Mouse (Mus musculus) heart, adult 2 months (tissue): ENCODE measurements around the gene Castor1. TPM values are rescaled to one million over a fixed set of nuclear protein-coding genes. Genes with fewer than 3 reads are reported as not detected.

Source experiments
- DNase-seq, 2 experiments: peaks; one replicate each; pipeline ENCODE4 v3.0.0; 2021
- H3K27ac ChIP-seq: fragments of 200-600 bp; 2 replicates; pipeline ENCODE4 v1.8.1; 2022
- H3K27me3 ChIP-seq: fragments of 200-500 bp; 2 replicates; pipeline ENCODE4 v1.6.1; 2012; ENCODE audit warnings: mild to moderate bottlenecking, low read length, inconsistent platforms, mixed read lengths; ENCODE audit not compliant: control insufficient read depth, insufficient read depth
- H3K36me3 ChIP-seq: fragments of 200-500 bp; 2 replicates; pipeline ENCODE4 v1.6.1; 2012; ENCODE audit warnings: low read length, inconsistent platforms; ENCODE audit not compliant: control insufficient read depth, insufficient read depth
- H3K4me1 ChIP-seq: fragments of 200-500 bp; 2 replicates; pipeline ENCODE4 v1.6.1; 2011; ENCODE audit warnings: low read length; ENCODE audit not compliant: control insufficient read depth, insufficient read depth
- H3K4me3 ChIP-seq: fragments of 200-600 bp; 2 replicates; pipeline ENCODE4 v1.8.1; 2022
- H3K79me2 ChIP-seq: fragments of 200-500 bp; replicated peaks from 2 replicates; pipeline ENCODE4 v1.6.1; 2012; ENCODE audit warnings: mild to moderate bottlenecking, inconsistent platforms, low read length, moderate library complexity, mixed read lengths; ENCODE audit not compliant: control insufficient read depth, insufficient read depth
- H3K9ac ChIP-seq: fragments of 200-500 bp; 2 replicates; pipeline ENCODE4 v1.6.1; 2012; ENCODE audit warnings: low read depth, mild to moderate bottlenecking, control low read depth, inconsistent platforms, low read length, mixed read lengths
- CTCF ChIP-seq: fragments of 200-600 bp; IDR thresholded peaks from 2 replicates; pipeline ENCODE4 v1.8.1; 2022; ENCODE audit warnings: antibody characterized with exemption, mild to moderate bottlenecking, moderate library complexity
- EP300 ChIP-seq: fragments of 200-500 bp; IDR thresholded peaks from 2 replicates; pipeline ENCODE4 v1.6.1; 2011; ENCODE audit warnings: low read depth, low read length, control low read depth; ENCODE audit not compliant: insufficient read depth
- POLR2A ChIP-seq: fragments of 200-500 bp; IDR thresholded peaks from 2 replicates; pipeline ENCODE4 v1.6.1; 2011; ENCODE audit warnings: mild to moderate bottlenecking, low read depth, low read length, control low read depth; ENCODE audit not compliant: insufficient read depth
- WGBS: fragments of 180-500 bp; shearing (Covaris S2); methylation state at CpG from one replicate; pipeline ENCODE4 v1.1.7; 2018; 5-methylcytosine and 5-hydroxymethylcytosine counted together
- intact Hi-C: fragments of 180-260 bp; cut with DNase I; formaldehyde crosslinking; loops from one replicate; pipeline ENCODE4 v1.15.1; 2025
- long read RNA-seq: library from polyadenylated mRNA; stranded (forward); transcript quantifications from one replicate; pipeline ENCODE4 v2.0.0, GENCODE M21; 2021
- polyA plus RNA-seq: library from polyadenylated mRNA; depleted of rRNA; stranded (reverse); fragments of >200 nt; gene quantifications from 2 replicates; pipeline ENCODE4 v1.2.3, GENCODE M21; 2012; rRNA removed
- total RNA-seq, 2 experiments: library from RNA; stranded (reverse); gene quantifications; 2 replicates each; pipeline ENCODE4 v1.2.3; 2021

The Castor1 gene
- total RNA-seq = 1 to 10 TPM; 4.0 to 5.9 TPM
- 10.7 and 13.5 TPM in 2 replicates for polyA plus RNA-seq
- long read RNA-seq, partial matches to known transcripts = 1 of 5 reads
- long read RNA-seq, other reads (novel, unspliced or antisense) = 1 of 5 reads

GRCm38 (mm10) chr11:4217914-4218629, at the start of gene Castor1:
Castor1 (plus strand) TSS chr11:4218225.
- WGBS = 2% methylated on average over 56 of the region's 56 CpGs
- H3K36me3 ChIP-seq = peaks cover 2% of the 10 kb centered on the region; the same call in 1 of the 2 replicates
- TF ChIP-seq POLR2A = peak; percentile 78
- peak; percentile 71; the same call in 1 of the 2 replicates for TF ChIP-seq EP300
- peak; percentile 21; the same call in 1 of the 2 replicates for TF ChIP-seq CTCF
- intact Hi-C loops = loop anchor here (1.0 to 2.0 kb wide), 3 partner anchors 15 to 122 kb away; partner anchors contain the start of genes Ccdc157 and Sf3a1
- H3K9ac ChIP-seq = peak within 1 kb of the TSS; percentile 74
- no peaks in the 10 kb centered on the region for H3K27me3 ChIP-seq
- peaks cover 15% of the 10 kb centered on the region for H3K4me1 ChIP-seq
- H3K4me3 ChIP-seq = peak within 1 kb of the TSS; percentile 77
- H3K79me2 ChIP-seq = no peaks in the 10 kb centered on the region
- peak within 1 kb of the TSS; percentile 96 for H3K27ac ChIP-seq
- peak; percentile 92 to 96 for DNase-seq

DNA sequence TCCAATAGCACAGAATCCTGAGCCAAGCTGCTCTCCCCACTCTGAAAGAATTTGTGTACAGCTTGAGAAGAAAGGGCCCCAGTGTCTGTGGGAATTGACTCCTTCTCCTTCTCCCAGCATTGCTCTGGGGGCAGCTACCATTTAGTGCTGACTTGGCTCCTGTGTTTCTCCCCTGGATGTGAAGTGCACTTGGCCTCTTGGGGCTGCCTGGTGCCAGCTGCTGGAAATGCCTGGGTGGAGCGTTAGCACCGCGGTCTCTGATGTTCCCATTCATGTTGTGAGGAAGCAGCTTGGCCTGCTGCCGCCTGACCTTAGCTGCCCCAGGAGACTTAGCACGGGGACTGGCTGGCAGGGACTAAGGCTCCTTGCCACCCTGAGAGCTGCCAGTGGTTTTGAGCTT, 43.4 kb upstream of the Castor1 start:
- no peak overlapping the region for H3K4me3 ChIP-seq
- 24% methylated on average over 5 of the region's 5 CpGs for WGBS

DNA sequence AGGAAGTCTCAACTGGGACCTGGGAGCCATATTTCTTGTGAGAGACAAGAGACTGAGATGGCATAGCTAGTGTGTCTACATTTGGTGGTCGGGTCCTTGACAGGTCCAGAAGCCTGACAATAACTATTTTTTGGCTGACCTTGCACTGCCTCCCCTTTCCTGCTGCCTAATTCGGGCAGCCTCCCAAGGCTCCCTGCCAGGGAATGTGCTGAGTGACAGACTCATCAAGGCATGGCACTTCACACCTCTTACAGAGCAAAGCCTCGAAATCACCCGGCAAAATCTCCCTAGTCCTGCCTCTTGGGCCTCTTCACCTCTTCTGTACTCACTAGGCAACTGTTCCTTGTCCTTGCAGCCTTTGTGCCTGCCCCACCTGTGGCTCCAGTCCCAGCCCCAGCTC, 40.3 kb upstream of the Castor1 start:
- TF ChIP-seq POLR2A = no peak
- TF ChIP-seq EP300 = peak; percentile 67
- Histone ChIP-seq H3K36me3 (peaks cover 31% of the 10 kb centered on the region), H3K9ac (no peak overlapping the region), H3K79me2 (no peaks in the 10 kb centered on the region), H3K27me3 (no peaks in the 10 kb centered on the region), H3K27ac (peak overlapping the region; percentile 32), H3K4me3 (no peak overlapping the region), H3K4me1 (peaks cover 7% of the 10 kb centered on the region)
- intact Hi-C loops = no loop called here
- DNase-seq = peak; percentile 63 to 73
- 45% methylated on average over 4 of the region's 4 CpGs for WGBS

More for the DNA sequence above, 43.4 kb upstream of the Castor1 start:
- no peaks in the 10 kb centered on the region for H3K27me3 ChIP-seq
- DNase-seq = peak; percentile 77 to 87
- intact Hi-C loops = no loop called here
- TF ChIP-seq EP300 (peak; percentile 86; the same call in 1 of the 2 replicates), POLR2A (no peak), CTCF (peak; percentile 22; the same call in 1 of the 2 replicates)
- H3K27ac ChIP-seq = peak overlapping the region; percentile 40
- H3K9ac ChIP-seq = no peak overlapping the region
- H3K36me3 ChIP-seq = peaks cover 29% of the 10 kb centered on the region
- H3K79me2 ChIP-seq = no peaks in the 10 kb centered on the region
- peaks cover 7% of the 10 kb centered on the region for H3K4me1 ChIP-seq

GRCm38 (mm10) chr11:4182061-4182460, 36.0 kb upstream of the Castor1 start:
- Histone ChIP-seq H3K9ac (no peak overlapping the region), H3K4me1 (peaks cover 5% of the 10 kb centered on the region), H3K79me2 (no peaks in the 10 kb centered on the region; the same call in 1 of the 2 replicates), H3K4me3 (no peak overlapping the region), H3K27ac (peak overlapping the region; percentile 12; the same call in 1 of the 2 replicates), H3K36me3 (peaks cover 16% of the 10 kb centered on the region), H3K27me3 (no peaks in the 10 kb centered on the region)
- intact Hi-C loops = no loop called here
- no peak for TF ChIP-seq EP300
- TF ChIP-seq POLR2A = no peak
- TF ChIP-seq CTCF = no peak
- DNase-seq = no peak
- 16% methylated on average over 1 of the region's 1 CpGs for WGBS

DNA sequence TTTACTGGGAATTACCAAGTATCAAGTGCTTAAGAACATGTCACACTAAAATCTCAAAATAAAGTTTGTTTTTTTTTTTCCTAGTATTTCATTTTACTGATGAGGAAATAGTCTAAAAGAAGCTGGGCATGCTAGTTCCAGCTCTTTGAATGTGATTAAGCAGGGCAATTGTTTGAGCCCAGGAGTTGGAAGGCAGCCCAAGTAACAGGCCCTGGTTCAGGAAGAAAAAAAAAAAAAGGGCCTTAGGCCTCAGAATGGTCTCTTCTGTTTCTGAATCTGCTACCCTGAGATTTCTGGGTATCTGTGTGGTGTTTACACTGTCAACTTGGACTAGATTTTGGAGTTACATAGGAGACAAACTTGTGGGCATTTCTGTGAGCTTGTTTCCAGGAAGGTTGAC, 34.5 kb upstream of the Castor1 start:
- TF ChIP-seq EP300 = no peak
- no peak for TF ChIP-seq POLR2A
- no peak for TF ChIP-seq CTCF
- Histone ChIP-seq H3K9ac (no peak overlapping the region), H3K4me3 (no peak overlapping the region), H3K4me1 (peaks cover 10% of the 10 kb centered on the region), H3K36me3 (peaks cover 15% of the 10 kb centered on the region), H3K79me2 (peaks cover 4% of the 10 kb centered on the region; the same call in 1 of the 2 replicates), H3K27me3 (no peaks in the 10 kb centered on the region), H3K27ac (peak overlapping the region; percentile 56)
- peak in 1 of 2 experiments; percentile 15 for DNase-seq
- intact Hi-C loops = no loop called here
